Mouse (Mus musculus): ENCODE results near the gene Iqcm. TPM values are rescaled to one million over a fixed set of nuclear protein-coding genes. Genes with fewer than 3 reads are reported as not detected.
"Not testable (repeated sequence)": the region's sequence is repeated elsewhere in the genome, so short reads cannot be mapped to it uniquely, and the experiment has no call there.

Iqcm gene
- under 1 TPM; 0.35 to 0.52 TPM for total RNA-seq (2021)
- long read RNA-seq, experiment 1 = 0 reads
- long read RNA-seq, experiment 2 = 0 reads

GRCm38 (mm10) chr8:75448394-75448793, at the start of gene Iqcm:
TSS of gene Iqcm (plus strand) at chr8:75448694.
- DNase-seq (ENCODE audit: low spot score in 2 of 2) = no peak

- DNase-seq (ENCODE audit: low spot score in 2 of 2) = no peak
Measured at GRCm38 (mm10) chr8:75406489-75406888, 42.0 kb upstream of the Iqcm start, which contains the start of gene Gm10358. TSS of gene Gm10358 (minus strand) at chr8:75406589.

- DNase-seq (ENCODE audit: low spot score in 2 of 2) = not testable (repeated sequence)
Measured at GRCm38 (mm10) chr8:75415696-75416095, 32.8 kb upstream of the Iqcm start.

- DNase-seq (ENCODE audit: low spot score in 2 of 2) = no peak
Measured at GRCm38 (mm10) chr8:75476756-75477155, 28.3 kb downstream of the Iqcm start.

- no peak for DNase-seq (ENCODE audit: low spot score in 2 of 2)
Measured at GRCm38 (mm10) chr8:75489035-75489678, 40.7 kb downstream of the Iqcm start.

GRCm38 (mm10) chr8:75509299-75509698, 60.8 kb downstream of the Iqcm start:
- no peak for DNase-seq (ENCODE audit: low spot score in 2 of 2)

- no peak for DNase-seq (ENCODE audit: low spot score in 2 of 2)
Measured at GRCm38 (mm10) chr8:75513786-75514185, 65.3 kb downstream of the Iqcm start.

- DNase-seq (ENCODE audit: low spot score in 2 of 2) = no peak
Measured at GRCm38 (mm10) chr8:75549284-75549683, 100.8 kb downstream of the Iqcm start.

- DNase-seq (ENCODE audit: low spot score in 2 of 2) = no peak
Measured at GRCm38 (mm10) chr8:75596281-75596680, 147.8 kb downstream of the Iqcm start.

- no peak for DNase-seq (ENCODE audit: low spot score in 2 of 2)
Measured at GRCm38 (mm10) chr8:75642958-75643357, 194.5 kb downstream of the Iqcm start.

GRCm38 (mm10) chr8:75659287-75659686, 210.8 kb downstream of the Iqcm start:
- DNase-seq (ENCODE audit: low spot score in 2 of 2) = peak; percentile 7 to 34

- DNase-seq (ENCODE audit: low spot score in 2 of 2) = no peak
Measured at GRCm38 (mm10) chr8:75746561-75746960, 298.1 kb downstream of the Iqcm start.

- DNase-seq (ENCODE audit: low spot score in 2 of 2) = no peak
Measured at GRCm38 (mm10) chr8:75755596-75755995, 307.1 kb downstream of the Iqcm start.

- DNase-seq (ENCODE audit: low spot score in 2 of 2) = no peak
Measured at GRCm38 (mm10) chr8:75828468-75829132, 380.1 kb downstream of the Iqcm start.

- DNase-seq (ENCODE audit: low spot score in 2 of 2) = no peak
Measured at GRCm38 (mm10) chr8:75835245-75835644, 386.8 kb downstream of the Iqcm start.

GRCm38 (mm10) chr8:75917603-75918344, 469.3 kb downstream of the Iqcm start:
- no peak for DNase-seq (ENCODE audit: low spot score in 2 of 2)

GRCm38 (mm10) chr8:75949166-75949565, 500.7 kb downstream of the Iqcm start:
- peak in 1 of 2 experiments; percentile 4 for DNase-seq (ENCODE audit: low spot score in 2 of 2)

GRCm38 (mm10) chr8:75956016-75956415, 507.5 kb downstream of the Iqcm start:
- DNase-seq (ENCODE audit: low spot score in 2 of 2) = no peak

GRCm38 (mm10) chr8:76018501-76018900, 570.0 kb downstream of the Iqcm start:
- DNase-seq (ENCODE audit: low spot score in 2 of 2) = peak; percentile 6 to 19

Measured in left cerebral cortex, adult 18-20 months (tissue).